Mouse (Mus musculus) CH12.LX (cell line): ENCODE measurements around the gene Smarca2. TPM values are rescaled to one million over a fixed set of nuclear protein-coding genes. Genes with fewer than 3 reads are reported as not detected.

Source experiments
- DNase-seq: peaks from one replicate; pipeline ENCODE4 v3.0.0-alpha.2; 2013; ENCODE audit errors: extremely low read depth
- H3K27ac ChIP-seq: 2 replicates; pipeline ENCODE4 v1.5.1; 2012; ENCODE audit warnings: low read depth, mild to moderate bottlenecking, control low read depth, moderate library complexity; ENCODE audit not compliant: insufficient read depth
- H3K27me3 ChIP-seq: replicated peaks from 2 replicates; pipeline ENCODE3; 2012; ENCODE audit warnings: inconsistent platforms
- H3K36me3 ChIP-seq, 2 experiments: replicated peaks in 1 of 2; 2 replicates each; pipeline versions ENCODE3 to v1.6.1; 2012; ENCODE audit warnings: inconsistent platforms in 1 of 2, low read length in 1 of 2, mild to moderate bottlenecking in 1 of 2, mixed read lengths in 1 of 2, moderate library complexity in 1 of 2; ENCODE audit not compliant: control insufficient read depth in 1 of 2, insufficient read depth in 1 of 2
- H3K4me1 ChIP-seq, 2 experiments: 2 replicates each; pipeline ENCODE4 v1.6.1; 2012; ENCODE audit warnings: inconsistent platforms in 1 of 2, moderate library complexity in 1 of 2; ENCODE audit not compliant: insufficient read depth in 2 of 2, control insufficient read depth in 1 of 2
- H3K4me2 ChIP-seq: 2 replicates; pipeline ENCODE4 v1.6.1; 2012; ENCODE audit warnings: low read depth, mild to moderate bottlenecking, control low read depth; ENCODE audit not compliant: poor library complexity, insufficient read depth, severe bottlenecking
- H3K4me3 ChIP-seq, 3 experiments: fragments of 150-350 bp in 1 of 3; sonication (generic) in 1 of 3; replicated peaks in 1 of 3; 2 replicates each; pipeline versions ENCODE3 to v1.5.1; 2011 to 2012; ENCODE audit warnings: low read depth in 2 of 3, low read length in 2 of 3, mild to moderate bottlenecking in 2 of 3, moderate library complexity in 2 of 3, control low read depth in 1 of 3, improper control_type of control experiment in 1 of 3, inconsistent platforms in 1 of 3, mixed read lengths in 1 of 3; ENCODE audit not compliant: poor library complexity in 1 of 3
- H3K79me2 ChIP-seq: replicated peaks from 2 replicates; pipeline ENCODE4 v1.6.1; 2012; ENCODE audit warnings: mild to moderate bottlenecking, moderate library complexity; ENCODE audit not compliant: control insufficient read depth, poor library complexity, insufficient read depth, severe bottlenecking; ENCODE audit errors: extremely low read depth
- H3K9ac ChIP-seq: 2 replicates; pipeline ENCODE4 v1.6.1; 2012; ENCODE audit warnings: low read depth, mild to moderate bottlenecking, control low read depth, moderate library complexity; ENCODE audit not compliant: insufficient read depth
- H3K9me3 ChIP-seq: replicated peaks from 2 replicates; pipeline ENCODE3; 2012; ENCODE audit warnings: low read length, inconsistent platforms, mixed read lengths
- BHLHE40 ChIP-seq: IDR thresholded peaks from 2 replicates; pipeline ENCODE4 v1.6.1; 2011; ENCODE audit warnings: mild to moderate bottlenecking, low read depth, low read length, improper control_type of control experiment
- CHD1 ChIP-seq: IDR thresholded peaks from 2 replicates; pipeline ENCODE4 v1.6.1; 2012; ENCODE audit warnings: low read depth, low read length, improper control_type of control experiment, inconsistent platforms
- CHD2 ChIP-seq: IDR thresholded peaks from 2 replicates; pipeline ENCODE4 v1.6.1; 2011; ENCODE audit warnings: low read length, improper control_type of control experiment
- CTCF ChIP-seq, 2 experiments: IDR thresholded peaks in 1 of 2; conservative IDR thresholded peaks in 1 of 2; 2 replicates each; pipeline ENCODE4 v1.5.1; 2011 to 2012; ENCODE audit warnings: low read depth in 2 of 2, low read length in 2 of 2, improper control_type of control experiment in 1 of 2, inconsistent platforms in 1 of 2, mild to moderate bottlenecking in 1 of 2, moderate library complexity in 1 of 2
- EP300 ChIP-seq: IDR thresholded peaks from 2 replicates; pipeline ENCODE4 v1.6.1; 2011; ENCODE audit warnings: low read length, improper control_type of control experiment
- GABPA ChIP-seq: IDR thresholded peaks from 2 replicates; pipeline ENCODE4 v1.6.1; 2012; ENCODE audit warnings: low read depth, low read length, improper control_type of control experiment, inconsistent platforms; ENCODE audit not compliant: insufficient replicate concordance
- HCFC1 ChIP-seq: IDR thresholded peaks from 2 replicates; pipeline ENCODE4 v1.6.1; 2012; ENCODE audit warnings: low read depth, mild to moderate bottlenecking, inconsistent platforms, low read length, improper control_type of control experiment
- IRF4 ChIP-seq: IDR thresholded peaks from 2 replicates; pipeline ENCODE4 v1.6.1; 2014; ENCODE audit warnings: low read depth, mild to moderate bottlenecking, inconsistent platforms, low read length, improper control_type of control experiment
- JUN ChIP-seq: IDR thresholded peaks from 2 replicates; pipeline ENCODE4 v1.6.1; 2011; ENCODE audit warnings: low read depth, mild to moderate bottlenecking, low read length, improper control_type of control experiment, moderate library complexity; ENCODE audit not compliant: insufficient read depth
- JUND ChIP-seq: conservative IDR thresholded peaks from 2 replicates; pipeline ENCODE4 v1.6.1; 2011; ENCODE audit warnings: low read depth, low read length, improper control_type of control experiment
- MAZ ChIP-seq: IDR thresholded peaks from 2 replicates; pipeline ENCODE4 v1.6.1; 2012; ENCODE audit warnings: low read depth, mild to moderate bottlenecking, inconsistent platforms, low read length, improper control_type of control experiment, moderate library complexity
- MEF2A ChIP-seq: IDR thresholded peaks from 2 replicates; pipeline ENCODE4 v1.6.1; 2014; ENCODE audit warnings: low read depth, mild to moderate bottlenecking, inconsistent platforms, low read length, improper control_type of control experiment, borderline replicate concordance
- MXI1 ChIP-seq: IDR thresholded peaks from 2 replicates; pipeline ENCODE4 v1.6.1; 2011; ENCODE audit warnings: mild to moderate bottlenecking, low read depth, low read length, improper control_type of control experiment
- NRF1 ChIP-seq: IDR thresholded peaks from 2 replicates; pipeline ENCODE4 v1.6.1; 2014; ENCODE audit warnings: low read depth, mild to moderate bottlenecking, inconsistent platforms, low read length, improper control_type of control experiment, moderate library complexity
- PAX5 ChIP-seq: IDR thresholded peaks from 2 replicates; pipeline ENCODE4 v1.6.1; 2012; ENCODE audit warnings: low read length, inconsistent platforms, mixed read lengths
- POLR2A ChIP-seq: IDR thresholded peaks from 2 replicates; pipeline ENCODE4 v1.6.1; 2011; ENCODE audit warnings: low read depth, mild to moderate bottlenecking, improper control_type of control experiment, low read length
- POLR2AphosphoS2 ChIP-seq: IDR thresholded peaks from 2 replicates; pipeline ENCODE4 v1.6.1; 2011; ENCODE audit warnings: low read depth, low read length, improper control_type of control experiment
- RAD21 ChIP-seq: IDR thresholded peaks from 2 replicates; pipeline ENCODE4 v1.6.1; 2011; ENCODE audit warnings: low read depth, mild to moderate bottlenecking, low read length, improper control_type of control experiment, moderate library complexity
- RCOR1 ChIP-seq: conservative IDR thresholded peaks from 2 replicates; pipeline ENCODE4 v1.6.1; 2012; ENCODE audit warnings: low read depth, mild to moderate bottlenecking, inconsistent platforms, low read length, improper control_type of control experiment
- SMC3 ChIP-seq: IDR thresholded peaks from 2 replicates; pipeline ENCODE4 v1.6.1; 2011; ENCODE audit warnings: low read depth, low read length, improper control_type of control experiment
- TCF12 ChIP-seq: IDR thresholded peaks from 2 replicates; pipeline ENCODE4 v1.6.1; 2014; ENCODE audit warnings: low read depth, mild to moderate bottlenecking, inconsistent platforms, low read length, improper control_type of control experiment
- ZKSCAN1 ChIP-seq: IDR thresholded peaks from 2 replicates; pipeline ENCODE4 v1.6.1; 2012; ENCODE audit warnings: low read depth, inconsistent platforms, low read length, improper control_type of control experiment, borderline replicate concordance
- ZMIZ1 ChIP-seq: IDR thresholded peaks from 2 replicates; pipeline ENCODE4 v1.6.1; 2012; ENCODE audit warnings: low read depth, mild to moderate bottlenecking, inconsistent platforms, low read length, improper control_type of control experiment
- ZNF384 ChIP-seq: IDR thresholded peaks from 2 replicates; pipeline ENCODE4 v1.6.1; 2012; ENCODE audit warnings: low read depth, low read length, improper control_type of control experiment, inconsistent platforms
- dilution Hi-C: fragments of 300-500 bp; cut with MboI; formaldehyde crosslinking; loops from 2 replicates; pipeline ENCODE4 v1.14.3; 2020; ENCODE audit warnings: low sequenced_read_pairs; ENCODE audit not compliant: extremely low pct_unique_long_range_greater_than_20kb, extremely low pct_ligation_motif_present
- in situ Hi-C: fragments of 300-500 bp; cut with MboI; formaldehyde crosslinking; loops from 3 replicates; pipeline ENCODE4 v1.14.3; 2019; ENCODE audit warnings: low sequenced_read_pairs, low pct_ligation_motif_present, low pct_unique_long_range_greater_than_20kb, mixed read lengths
- polyA plus RNA-seq: library from polyadenylated mRNA; unstranded; fragments of >175 nt; gene quantifications from 2 replicates; pipeline ENCODE4 v1.2.1, GENCODE M21; 2012; ENCODE audit warnings: low read depth; ENCODE audit not compliant: insufficient read length
- total RNA-seq, 2 experiments: library from RNA; depleted of rRNA; stranded (reverse); fragments of 300-350 nt in 1 of 2; fragments of >200 nt in 1 of 2; gene quantifications; 2 replicates each; pipeline ENCODE4 v1.2.3; 2012 to 2014

Smarca2 gene
- total and polyA plus RNA-seq, 3 experiments: 19.4 to 47.1 (median 21.8) TPM

DNA sequence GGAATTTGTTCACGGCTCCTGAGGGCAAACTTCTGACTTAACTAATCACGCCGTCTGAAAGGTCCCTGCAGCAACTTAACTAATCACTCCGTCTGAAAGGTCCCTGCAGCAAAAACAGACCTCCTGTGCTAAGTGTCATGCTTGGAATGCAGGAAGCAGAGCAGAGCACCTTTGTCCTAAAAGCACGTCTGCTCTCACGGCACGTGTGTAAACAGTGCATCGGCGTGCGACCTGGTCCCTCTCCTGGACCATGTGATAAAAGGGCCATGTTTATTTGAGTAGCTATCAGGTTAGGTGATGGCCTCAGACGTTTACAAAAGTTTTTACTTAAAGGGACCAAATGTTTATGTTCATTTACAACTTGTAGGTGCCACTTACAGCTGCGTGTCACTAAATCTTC lies 104.2 kb downstream of the Smarca2 start:
- H3K4me3 ChIP-seq: no peak overlapping the region
- DNase-seq: no peak
- H3K36me3 ChIP-seq: peaks cover 26 to 67% of the 10 kb centered on the region in 2 experiments
- dilution Hi-C loops: no loop called here
- in situ Hi-C loops: no loop called here
- H3K27me3 ChIP-seq: no peaks in the 10 kb centered on the region
- TF ChIP-seq RAD21 (no peak), BHLHE40 (no peak), ZKSCAN1 (no peak), RCOR1 (no peak), JUND (no peak), MEF2A (no peak), ZNF384 (no peak), JUN (no peak), POLR2AphosphoS2 (no peak), CHD1 (no peak), POLR2A (no peak), MXI1 (no peak), EP300 (no peak), PAX5 (no peak), GABPA (no peak), ZMIZ1 (no peak), IRF4 (no peak), TCF12 (no peak), MAZ (no peak)
- TF ChIP-seq, all 38 proteins: peak for 0
- H3K9me3 ChIP-seq: no peaks in the 10 kb centered on the region
- no peak overlapping the region for H3K9ac ChIP-seq
- no peak overlapping the region for H3K4me2 ChIP-seq
- no peaks in the 10 kb centered on the region for H3K79me2 ChIP-seq
- peaks cover 0 to 5% of the 10 kb centered on the region in 2 experiments; a peak in 1 of 4 replicates for H3K4me1 ChIP-seq
- no peak overlapping the region for H3K27ac ChIP-seq

GRCm38 (mm10) chr19:26711268-26711667 lies 106.4 kb downstream of the Smarca2 start:
- in situ Hi-C loops (no loop called here), dilution Hi-C loops (no loop called here)
- H3K4me2 ChIP-seq: no peak overlapping the region
- H3K79me2 ChIP-seq: no peaks in the 10 kb centered on the region
- no peak overlapping the region for H3K9ac ChIP-seq
- H3K27me3 ChIP-seq: no peaks in the 10 kb centered on the region
- no peaks in the 10 kb centered on the region for H3K9me3 ChIP-seq
- H3K4me1 ChIP-seq: peaks cover 0 to 5% of the 10 kb centered on the region in 2 experiments; a peak in 1 of 4 replicates
- H3K4me3 ChIP-seq: no peak overlapping the region
- H3K27ac ChIP-seq: no peak overlapping the region
- peak; percentile 57 for DNase-seq
- H3K36me3 ChIP-seq: peaks cover 35 to 67% of the 10 kb centered on the region in 2 experiments
- no peak for TF ChIP-seq IRF4
- peak; percentile 44; the same call in 1 of the 2 replicates for TF ChIP-seq ZNF384
- TF ChIP-seq NRF1: no peak
- TF ChIP-seq RCOR1: no peak
- TF ChIP-seq SMC3: peak; percentile 66
- TF ChIP-seq CHD2: peak; percentile 27; the same call in 1 of the 2 replicates
- TF ChIP-seq HCFC1: no peak
- peak; percentile 71 for TF ChIP-seq RAD21
- TF ChIP-seq CTCF (conservative IDR thresholded peaks at IDR 0.05 in 1 of 2, IDR thresholded peaks at IDR 0.05 in 1 of 2; ENCODE audit: low read depth in 2 of 2, low read length in 2 of 2): peak; percentile 67 to 69
